Mouse (Mus musculus): ENCODE data around the gene Abhd16b.

The Abhd16b gene

DNA sequence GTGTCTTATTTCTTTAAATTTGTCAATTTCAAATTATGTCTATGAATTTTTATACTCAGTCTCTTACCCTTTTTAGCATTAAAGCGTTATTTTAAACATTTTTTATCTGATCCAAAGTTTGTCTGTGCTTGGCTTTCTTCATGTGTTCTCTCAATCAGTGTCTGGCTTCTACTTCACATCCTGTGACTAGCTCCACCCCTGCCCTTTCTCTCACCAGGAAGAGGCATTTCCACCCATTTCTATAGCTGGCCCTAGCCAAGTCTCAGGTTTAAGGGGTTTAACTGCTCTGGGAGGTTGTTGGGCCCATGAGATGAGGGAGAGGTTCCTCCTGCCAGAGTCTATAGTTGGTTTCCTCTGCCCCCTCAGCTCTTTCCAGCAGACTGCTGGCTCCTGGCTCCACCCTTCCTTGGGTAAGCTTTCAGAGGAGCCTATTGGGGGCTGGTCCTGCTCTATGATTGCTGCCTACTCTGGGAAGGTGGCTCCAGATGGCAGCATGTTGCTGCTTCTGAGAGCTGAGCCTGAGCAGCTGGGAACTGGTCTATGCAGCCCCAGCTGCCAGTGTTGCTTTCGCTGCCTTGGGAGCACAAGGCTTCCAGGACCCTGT is 44.5 kb downstream of the Abhd16b start:
- no peak for DNase-seq (ENCODE audit: low read depth, low spot score)

DNA sequence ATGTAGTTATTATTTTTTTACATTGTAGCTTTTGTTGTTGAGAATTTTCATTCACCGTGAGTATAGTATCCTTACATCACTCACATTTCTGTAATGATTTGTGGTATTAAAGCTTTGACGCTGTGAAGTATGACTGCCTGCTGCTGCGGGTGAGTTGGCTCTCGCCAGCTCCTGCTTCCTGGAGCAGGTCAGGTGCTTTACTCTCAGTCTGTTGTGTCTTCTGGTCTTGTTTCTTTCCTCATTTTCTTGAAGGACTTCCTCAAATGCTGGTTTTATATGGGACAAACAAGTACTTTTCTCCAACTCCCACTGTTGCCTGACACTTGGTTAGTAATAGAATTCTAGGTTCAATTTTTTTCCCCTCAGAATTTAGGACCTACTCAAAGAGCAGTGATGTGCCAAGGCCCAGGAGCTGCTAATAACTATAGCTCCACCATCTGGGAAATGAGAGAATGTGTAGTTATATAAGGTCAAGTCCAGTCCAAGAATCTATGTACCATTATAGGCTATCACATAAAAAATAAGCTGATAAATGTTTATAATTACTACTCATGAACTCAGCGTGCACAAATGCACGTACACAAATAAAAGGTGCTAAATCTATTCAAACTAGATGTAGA is 48.9 kb downstream of the Abhd16b start:
- DNase-seq (ENCODE audit: low read depth, low spot score), result no peak
